Mouse (Mus musculus) cerebellum, postnatal 36 days (tissue): ENCODE measurements at regions not wholly inside any gene's neighbourhood (a gene's known extent, or its start where the extent isn't known, plus 50 kb on each side); places are given as distances from the start of the nearest gene placed in this dataset.

Experiments used
- DNase-seq, 2 experiments: peaks; one replicate each; pipeline ENCODE4 v3.0.0; 2021 to 2022; ENCODE audit warnings: mixed read lengths in 2 of 2

DNA sequence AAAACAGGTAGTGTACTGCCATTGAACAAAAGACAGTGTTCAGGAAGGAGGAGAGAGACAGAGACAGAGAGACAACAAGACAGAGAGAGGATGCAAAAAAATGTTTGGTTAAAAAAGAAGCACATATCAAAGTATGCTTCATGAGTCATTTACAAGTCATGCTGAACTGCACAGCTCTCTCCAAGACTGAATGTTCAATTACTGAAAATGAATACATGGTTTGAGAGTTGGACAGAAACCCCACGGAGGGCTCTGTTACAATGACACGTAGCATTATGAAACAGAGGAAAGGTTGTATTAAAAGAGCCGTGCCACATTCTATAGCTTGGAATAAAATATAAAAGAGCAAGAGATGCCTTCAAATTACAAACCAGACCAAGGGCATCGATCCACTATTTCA is 164.3 kb upstream of the Gm9747 start:
- no peak for DNase-seq

DNA sequence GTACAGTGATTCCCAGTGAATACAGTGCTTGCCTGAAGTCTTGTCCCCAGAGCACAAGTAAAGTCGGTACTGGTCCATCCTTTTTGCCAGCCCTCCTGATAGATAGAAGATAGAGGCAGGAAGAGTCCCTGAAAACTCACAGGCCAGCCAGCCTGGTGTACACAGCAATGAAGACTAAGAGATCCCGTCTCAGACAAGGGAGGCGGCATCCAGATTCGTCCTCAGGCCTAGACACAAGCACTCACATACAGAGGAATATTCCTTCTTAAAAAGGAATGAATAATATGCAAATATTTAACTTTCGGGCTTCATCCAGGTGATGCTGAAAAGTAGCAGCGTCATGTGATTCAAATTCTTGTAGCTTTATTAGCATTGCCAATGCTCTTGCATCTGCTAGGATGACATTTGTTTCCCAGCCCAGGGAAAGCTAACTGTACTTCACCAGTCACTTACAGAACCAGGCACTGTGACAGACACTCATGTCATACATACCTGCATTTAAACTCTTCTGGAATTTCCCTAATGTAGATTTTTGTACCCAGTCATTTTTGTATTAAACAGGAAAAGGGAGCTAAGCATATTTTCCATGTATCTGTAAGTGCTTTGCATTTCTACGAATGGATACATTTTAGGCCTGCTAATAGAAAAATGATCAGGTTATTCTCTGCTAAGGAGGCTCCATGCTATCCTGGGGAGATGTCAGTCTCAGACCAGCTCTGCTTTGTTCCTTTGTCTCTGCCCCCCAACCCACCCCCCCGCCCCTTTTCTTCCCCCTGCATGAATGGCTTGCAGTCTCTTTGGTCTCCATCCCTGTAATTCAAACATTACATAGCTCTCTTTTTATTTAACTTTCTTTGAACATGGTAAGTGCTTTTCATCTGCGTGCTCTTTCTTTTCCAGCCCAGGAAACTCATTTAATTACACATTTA is 162.5 kb upstream of the Gm9747 start:
- DNase-seq, result no peak

DNA sequence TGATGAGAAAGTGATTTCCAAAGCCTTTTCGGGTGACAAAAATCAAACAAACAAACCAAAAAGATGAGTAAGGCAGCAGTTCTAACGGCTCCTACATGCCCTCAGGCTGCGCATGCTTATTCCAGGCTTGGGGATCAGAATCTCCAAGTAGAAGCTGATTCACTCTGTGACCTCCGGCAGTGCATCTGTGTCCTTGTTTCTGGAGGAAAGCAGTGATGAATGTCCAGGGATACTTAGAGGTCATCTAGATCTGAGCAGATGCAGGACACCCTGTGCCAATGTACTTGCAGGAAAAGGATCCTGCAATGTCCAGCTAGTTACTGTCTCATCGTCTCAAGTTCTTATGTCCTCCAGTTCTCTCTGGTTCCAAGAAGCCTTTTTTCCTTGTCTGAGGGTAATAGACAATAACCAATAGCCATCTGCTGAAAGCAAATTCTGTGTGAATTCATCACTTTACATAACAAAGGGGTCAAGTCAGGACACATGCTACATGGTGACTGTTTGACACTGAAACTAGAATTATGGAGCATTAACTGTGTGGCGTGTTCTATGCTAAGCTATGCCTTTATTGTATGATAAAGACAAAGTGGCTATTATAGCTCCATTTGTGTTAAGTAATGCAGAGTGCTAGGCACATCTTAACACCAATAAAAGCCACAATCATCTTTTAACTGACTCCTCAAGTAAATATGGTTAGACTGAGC is 143.6 kb upstream of the Gm9747 start:
- peak in 1 of 2 experiments; percentile 2 for DNase-seq

DNA sequence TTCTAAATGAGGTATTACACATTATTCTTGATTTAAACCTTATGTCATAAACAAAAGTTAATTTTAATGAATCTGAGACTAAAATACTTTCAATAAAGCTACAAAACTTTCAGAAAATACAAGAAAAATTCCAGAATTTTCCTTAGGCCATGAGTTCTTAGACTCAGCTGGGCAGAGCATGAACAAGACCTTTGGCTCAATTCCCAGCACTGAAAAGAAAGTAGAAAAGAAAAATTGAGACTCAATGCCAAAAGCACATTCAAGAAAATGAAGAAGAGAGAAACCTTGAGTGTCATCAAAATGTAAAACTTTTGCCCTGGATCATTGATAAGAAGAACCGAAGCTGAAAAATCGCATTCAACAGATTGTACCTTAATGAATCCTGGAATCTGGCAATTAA is 137.8 kb upstream of the Gm9747 start:
- DNase-seq, result no peak

GRCm38 (mm10) chr1:82106756-82107155 is 126.2 kb upstream of the Gm9747 start:
- DNase-seq, result no peak

DNA sequence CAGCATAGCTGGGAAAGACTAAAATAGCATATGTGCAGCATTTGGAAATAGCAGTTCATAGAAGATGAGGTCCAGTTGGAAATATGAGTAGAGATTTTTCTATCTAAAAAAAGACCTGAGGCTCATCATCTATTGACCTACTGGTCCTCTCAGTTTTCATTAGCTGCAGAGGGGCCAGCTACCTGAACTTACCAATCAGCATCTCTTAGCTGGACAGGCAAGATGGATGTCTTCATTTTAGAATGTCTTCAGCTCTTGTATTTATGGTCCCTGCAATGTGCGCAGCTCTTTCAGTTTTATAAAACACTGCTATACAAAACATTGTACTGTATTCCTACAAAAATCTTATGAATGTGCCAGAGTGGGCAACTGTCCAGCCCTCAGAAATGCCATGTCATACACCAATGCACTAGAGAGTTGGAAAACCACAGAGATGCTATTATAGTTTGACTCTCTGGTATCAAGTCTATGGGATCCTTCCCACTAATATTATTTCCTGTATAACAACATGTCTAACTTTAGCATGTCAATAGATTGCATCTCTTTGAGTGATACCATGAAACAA is 122.8 kb upstream of the Gm9747 start:
- no peak for DNase-seq

- DNase-seq, result no peak
Observed at GRCm38 (mm10) chr1:82112401-82112800, 120.5 kb upstream of the Gm9747 start.

GRCm38 (mm10) chr1:82124503-82124902 is 108.4 kb upstream of the Gm9747 start:
- DNase-seq, result no peak

GRCm38 (mm10) chr1:82129700-82130275 is 103.1 kb upstream of the Gm9747 start:
- DNase-seq, result no peak

- no peak for DNase-seq
Observed at GRCm38 (mm10) chr1:82132536-82132935, 100.4 kb upstream of the Gm9747 start.

- peak; percentile 3 to 5 for DNase-seq
Observed at GRCm38 (mm10) chr1:82134938-82135337, 98.0 kb upstream of the Gm9747 start.

GRCm38 (mm10) chr1:82135761-82136331 is 97.1 kb upstream of the Gm9747 start:
- no peak for DNase-seq

DNA sequence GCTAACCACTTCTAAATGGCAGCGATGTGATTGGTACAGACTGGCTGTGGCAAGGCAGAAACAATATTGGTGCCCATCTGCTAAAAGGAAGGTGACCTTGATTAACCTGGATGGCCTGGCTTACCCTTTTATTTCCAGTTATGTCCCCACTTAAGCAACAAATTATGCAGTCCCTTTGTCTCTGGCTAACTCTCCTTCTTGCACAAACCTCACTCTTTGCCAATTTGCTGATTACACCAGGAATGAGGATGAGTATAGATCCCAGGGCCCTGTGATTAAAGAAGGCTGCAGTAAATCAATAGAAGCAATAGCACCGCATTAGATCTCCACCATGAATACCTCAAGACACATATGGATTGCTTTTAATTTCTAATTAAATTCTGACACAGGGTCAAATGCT is 87.7 kb upstream of the Gm9747 start:
- DNase-seq, result no peak

DNA sequence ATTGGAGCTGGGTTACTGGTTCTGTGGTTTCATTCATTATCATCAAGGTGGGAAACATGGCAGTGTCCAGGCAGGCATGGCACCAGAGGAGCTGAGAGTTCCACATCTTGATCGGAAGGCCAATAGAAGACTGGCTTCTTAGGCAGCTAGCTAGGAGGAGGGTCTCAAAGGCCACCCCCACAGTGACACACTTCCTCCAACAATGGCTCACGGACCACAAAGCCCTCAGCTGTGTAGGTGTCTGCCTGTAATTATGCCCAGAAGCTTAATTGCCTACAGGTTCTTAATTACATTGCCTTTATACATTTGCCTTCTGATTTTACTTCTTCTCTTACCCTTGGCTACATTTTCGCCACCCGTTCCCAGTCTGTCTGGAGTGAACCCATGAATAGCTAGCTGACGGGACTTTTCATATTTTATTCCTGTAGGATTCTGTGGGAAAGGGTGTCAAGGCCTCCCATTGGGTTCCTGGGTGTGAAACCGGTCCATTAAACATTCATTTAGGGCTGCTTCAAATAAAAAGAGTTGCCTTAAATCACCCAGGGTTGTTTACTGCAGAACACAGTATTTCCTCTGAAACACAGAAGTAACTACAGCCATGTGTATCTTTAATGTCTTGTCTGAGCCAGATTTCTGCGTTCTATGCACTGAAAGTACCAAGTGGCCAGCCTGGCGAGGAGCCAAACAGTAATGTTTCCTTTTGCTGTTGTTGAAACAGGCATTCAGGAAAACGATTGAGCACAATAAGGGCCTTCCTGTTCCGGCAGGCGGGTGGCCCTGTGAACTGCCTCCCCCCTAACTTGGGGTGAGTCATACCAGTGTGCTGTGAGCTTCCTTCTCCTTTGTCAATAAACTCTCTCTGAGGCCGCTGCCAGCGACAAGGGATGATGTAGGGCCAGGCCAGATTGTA is 82.4 kb upstream of the Gm9747 start:
- peak; percentile 19 to 20 for DNase-seq

GRCm38 (mm10) chr1:82155961-82156360 is 77.0 kb upstream of the Gm9747 start:
- no peak for DNase-seq

GRCm38 (mm10) chr1:82157013-82157412 is 75.9 kb upstream of the Gm9747 start:
- DNase-seq, result no peak

DNA sequence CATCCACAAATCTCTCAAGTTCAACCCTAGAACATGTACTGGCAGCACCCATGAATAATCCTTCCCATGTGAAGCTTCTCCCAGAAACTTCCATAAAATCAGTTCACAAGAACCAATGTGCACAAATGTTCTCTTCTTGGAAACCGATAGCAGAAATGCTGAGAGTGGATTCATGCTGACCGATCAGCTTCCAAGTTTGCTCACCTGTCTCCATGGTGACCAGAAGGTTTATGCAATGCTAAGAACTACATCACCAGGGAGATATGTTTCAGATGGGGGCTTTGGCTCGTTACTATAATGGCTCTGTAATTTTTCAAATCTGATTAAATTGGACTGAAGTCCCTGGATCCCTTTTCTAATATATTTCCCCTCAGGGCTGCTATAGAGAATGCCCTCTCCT is 74.4 kb upstream of the Gm9747 start:
- DNase-seq, result no peak

DNA sequence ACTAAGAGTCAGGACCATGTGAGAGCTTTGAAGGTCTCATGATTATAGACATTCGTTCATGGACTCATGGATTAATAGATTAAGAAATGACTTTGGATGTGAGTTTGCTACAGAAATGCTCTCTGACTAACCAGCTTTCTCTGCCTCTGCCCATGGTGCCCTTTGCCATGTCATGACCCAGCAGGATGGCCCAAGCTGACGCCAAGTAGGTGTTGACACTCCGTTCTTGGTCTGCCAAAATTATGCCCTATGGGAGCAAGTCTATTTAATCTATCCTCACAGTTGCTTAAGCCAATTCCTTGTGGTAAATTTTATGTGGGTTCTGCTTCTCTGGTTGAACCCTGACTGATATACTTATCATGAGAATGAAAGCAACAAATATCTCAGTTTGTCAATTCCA is 73.7 kb upstream of the Gm9747 start:
- no peak for DNase-seq

GRCm38 (mm10) chr1:82162926-82163325 is 70.0 kb upstream of the Gm9747 start:
- DNase-seq, result no peak

DNA sequence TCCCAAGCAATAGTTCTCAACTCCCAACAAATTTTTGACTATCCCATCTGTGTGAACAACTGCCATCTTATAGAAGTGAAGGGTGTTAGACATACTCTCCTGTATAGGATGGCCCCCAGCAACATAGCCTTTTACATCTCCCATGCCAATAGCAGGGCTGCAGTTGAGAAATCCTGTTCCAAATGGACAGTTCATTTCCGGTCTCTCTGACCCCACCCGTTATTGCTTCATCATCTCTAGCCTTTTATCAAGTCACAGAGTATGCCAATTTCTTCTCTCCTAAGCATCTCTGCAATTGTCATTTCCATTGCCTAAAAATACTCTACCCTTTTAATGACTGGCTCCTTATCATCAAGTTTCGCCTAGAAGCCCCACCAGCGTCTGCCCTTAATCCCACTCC is 64.8 kb upstream of the Gm9747 start:
- no peak for DNase-seq

DNA sequence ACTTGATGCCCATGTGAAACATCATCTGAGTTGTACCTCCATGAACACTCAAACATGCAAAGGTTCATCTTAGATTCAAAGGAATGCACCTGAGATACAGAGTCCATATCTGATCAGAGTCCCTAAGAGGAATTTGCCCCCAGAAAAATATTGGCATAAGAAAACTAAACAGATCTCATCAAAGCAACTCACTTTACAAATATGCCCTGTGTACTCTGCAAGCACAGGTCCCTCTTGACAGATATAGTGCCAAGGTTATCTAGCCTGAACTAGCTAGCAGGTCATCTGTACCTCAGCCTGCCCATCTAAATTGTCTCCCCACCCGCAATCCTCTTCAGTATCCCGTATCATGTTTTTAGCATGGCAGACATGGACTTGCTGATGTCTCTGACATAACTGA is 64.0 kb upstream of the Gm9747 start:
- no peak for DNase-seq

GRCm38 (mm10) chr1:82180427-82180826 is 52.5 kb upstream of the Gm9747 start:
- no peak for DNase-seq
